Mouse (Mus musculus) lung, embryonic 14.5 days (tissue): ENCODE measurements around the gene Ripply1. TPM values are rescaled to one million over a fixed set of nuclear protein-coding genes. Genes with fewer than 3 reads are reported as not detected.
A peak's percentile ranks its signal among the peaks of the same experiment; 100 is the strongest.
"Not testable (repeated sequence)": the region's sequence is repeated elsewhere in the genome, so short reads cannot be mapped to it uniquely, and the experiment has no call there.

Experiments used
- ATAC-seq: fragments of 200-750 bp; cut with Nextera tagmentation; 2 replicates; pipeline ENCODE4 v1.8.0; 2017; ENCODE audit warnings: mild to moderate bottlenecking, moderate TSS enrichment, moderate library complexity; ENCODE audit not compliant: insufficient read depth
- DNase-seq: peaks from one replicate; pipeline ENCODE4 v3.0.0-alpha.2; 2015
- H3K27ac ChIP-seq: fragments of 300-500 bp; sonication (generic); 2 replicates; pipeline ENCODE4 v1.5.1; 2014; ENCODE audit warnings: low read depth, mild to moderate bottlenecking, moderate library complexity
- H3K27me3 ChIP-seq: fragments of 300-500 bp; sonication (generic); 2 replicates; pipeline ENCODE4 v1.6.1; 2014; ENCODE audit warnings: low read length, control low read depth; ENCODE audit not compliant: insufficient read depth
- H3K36me3 ChIP-seq: fragments of 300-500 bp; sonication (generic); 2 replicates; pipeline ENCODE4 v1.6.1; 2014; ENCODE audit warnings: control low read depth; ENCODE audit not compliant: insufficient read depth
- H3K4me1 ChIP-seq: fragments of 300-500 bp; sonication (generic); 2 replicates; pipeline ENCODE4 v1.6.1; 2014; ENCODE audit warnings: antibody characterized with exemption, control low read depth; ENCODE audit not compliant: insufficient read depth
- H3K4me2 ChIP-seq: fragments of 300-500 bp; sonication (generic); 2 replicates; pipeline ENCODE4 v1.6.1; 2014; ENCODE audit warnings: mild to moderate bottlenecking
- H3K4me3 ChIP-seq: fragments of 300-500 bp; sonication (generic); 2 replicates; pipeline ENCODE4 v1.5.1; 2014; ENCODE audit warnings: low read depth, low read length
- H3K9ac ChIP-seq: fragments of 300-500 bp; sonication (generic); 2 replicates; pipeline ENCODE4 v1.6.1; 2014
- H3K9me3 ChIP-seq: fragments of 300-500 bp; sonication (generic); 2 replicates; pipeline ENCODE4 v1.6.1; 2016; ENCODE audit warnings: low read depth, low read length, control low read depth
- CTCF ChIP-seq: IDR thresholded peaks from 2 replicates; pipeline ENCODE4 v1.5.1; 2016; ENCODE audit warnings: antibody characterized with exemption, low read depth
- WGBS: fragments of 180-500 bp; shearing (Covaris S2); extraction: QIAGEN DNeasy Blood & Tissue Kit; methylation state at CpG from one replicate; pipeline ENCODE4 v1.1.7; 2014; 5-methylcytosine and 5-hydroxymethylcytosine counted together
- polyA plus RNA-seq: library from polyadenylated mRNA; unstranded; fragments of >200 nt; fragmentation: Nextera tagmentation; extraction: Ambion mirVana; gene quantifications from 2 replicates; pipeline ENCODE4 v1.2.1, GENCODE M21; 2014

The Ripply1 gene
- polyA plus RNA-seq, 1 experiment from 2014 or later = not detected

- H3K4me1 ChIP-seq = no peaks in the 10 kb centered on the region
- H3K36me3 ChIP-seq = no peaks in the 10 kb centered on the region
- no peak overlapping the region for H3K9ac ChIP-seq
- no peak for ATAC-seq
- WGBS = 68% methylated on average over 2 of the region's 2 CpGs
- peak; percentile 60 for DNase-seq
- H3K27me3 ChIP-seq = no peaks in the 10 kb centered on the region
- no peaks in the 10 kb centered on the region for H3K9me3 ChIP-seq
- peak; percentile 50 for TF ChIP-seq CTCF
- no peak overlapping the region for H3K4me3 ChIP-seq
- H3K4me2 ChIP-seq = no peak overlapping the region
- H3K27ac ChIP-seq = no peak overlapping the region
Measured at GRCm38 (mm10) chrX:139762546-139762945, 19.6 kb downstream of the Ripply1 start.

GRCm38 (mm10) chrX:139758634-139759033 lies 23.5 kb downstream of the Ripply1 start:
- H3K9ac ChIP-seq, DNase-seq, H3K36me3 ChIP-seq, ATAC-seq, H3K4me3 ChIP-seq, H3K4me2 ChIP-seq, H3K4me1 ChIP-seq, H3K27me3 ChIP-seq, H3K27ac ChIP-seq, H3K9me3 ChIP-seq: not testable (repeated sequence)
- 66% methylated on average over 3 of the region's 3 CpGs for WGBS

GRCm38 (mm10) chrX:139751855-139752254 lies 30.3 kb downstream of the Ripply1 start:
- peak; percentile 67 for TF ChIP-seq CTCF
- Histone ChIP-seq H3K27ac (no peak overlapping the region), H3K27me3 (no peaks in the 10 kb centered on the region), H3K4me1 (no peaks in the 10 kb centered on the region), H3K4me3 (no peak overlapping the region), H3K9me3 (no peaks in the 10 kb centered on the region), H3K4me2 (no peak overlapping the region), H3K9ac (no peak overlapping the region), H3K36me3 (no peaks in the 10 kb centered on the region)
- DNase-seq = peak; percentile 73
- no peak for ATAC-seq
- 8% methylated on average over 1 of the region's 1 CpGs for WGBS

DNA sequence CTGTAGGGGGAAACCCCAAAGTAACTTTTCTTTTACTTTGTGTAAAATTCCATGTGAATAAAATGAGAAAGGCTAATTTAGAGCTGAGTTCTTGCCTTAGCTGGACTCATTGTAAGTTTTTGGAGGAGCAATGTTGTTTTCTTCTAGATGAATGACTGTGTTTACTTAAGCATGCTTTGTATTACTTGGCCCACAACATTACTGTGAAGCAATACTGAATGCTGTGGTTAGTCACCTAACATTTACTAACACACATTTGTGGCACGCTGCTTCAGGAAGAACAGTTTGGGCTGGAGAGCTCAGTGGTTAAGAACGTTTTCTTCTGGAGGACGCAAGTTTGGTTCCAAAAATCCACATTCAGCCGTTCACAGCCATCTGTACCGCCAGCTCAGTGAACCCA lies 45.1 kb downstream of the Ripply1 start:
- 86% methylated on average over 5 of the region's 5 CpGs for WGBS
- no peaks in the 10 kb centered on the region for H3K9me3 ChIP-seq
- DNase-seq (no peak), ATAC-seq (no peak)
- no peaks in the 10 kb centered on the region for H3K36me3 ChIP-seq
- no peak for TF ChIP-seq CTCF
- no peak overlapping the region for H3K27ac ChIP-seq
- H3K4me2 ChIP-seq = no peak overlapping the region
- H3K4me3 ChIP-seq = no peak overlapping the region
- H3K27me3 ChIP-seq = no peaks in the 10 kb centered on the region
- no peak overlapping the region for H3K9ac ChIP-seq
- H3K4me1 ChIP-seq = no peaks in the 10 kb centered on the region

DNA sequence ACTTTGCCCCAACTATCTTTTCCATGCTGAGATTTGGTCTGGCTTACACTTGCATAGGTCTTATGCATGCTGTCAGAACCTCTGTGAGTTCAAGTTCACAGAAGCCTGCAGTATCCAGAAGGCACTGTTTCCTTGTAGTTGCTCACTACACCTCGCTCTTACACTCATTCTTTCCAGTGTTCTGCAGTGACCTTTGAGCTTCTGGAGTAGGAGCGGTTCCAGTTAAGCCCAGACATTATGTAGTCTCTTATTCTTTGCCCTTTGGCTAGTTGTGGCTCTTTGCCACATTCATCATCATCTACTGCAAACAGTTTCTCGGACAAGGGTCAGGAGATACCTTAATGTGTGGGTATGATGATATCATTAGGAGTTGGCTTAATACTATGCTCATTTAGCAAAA lies 51.6 kb downstream of the Ripply1 start:
- no peak overlapping the region for H3K4me2 ChIP-seq
- 89% methylated on average over 3 of the region's 3 CpGs for WGBS

More for the DNA sequence above, 51.6 kb downstream of the Ripply1 start:
- Histone ChIP-seq H3K9me3 (no peaks in the 10 kb centered on the region), H3K36me3 (peaks cover 2% of the 10 kb centered on the region; the same call in 1 of the 2 replicates), H3K9ac (no peak overlapping the region), H3K4me3 (no peak overlapping the region), H3K27me3 (no peaks in the 10 kb centered on the region), H3K4me1 (no peaks in the 10 kb centered on the region), H3K27ac (no peak overlapping the region)
- ATAC-seq (no peak), DNase-seq (no peak)
- TF ChIP-seq CTCF = no peak

Other genes starting within 250 kb of the Ripply1 start
- gene Rnf128, start 219.0 kb downstream of the Ripply1 start, polyA plus RNA-seq = 3.1 and 3.4 TPM in 2 replicates
- gene Tbc1d8b, start 97.4 kb downstream of the Ripply1 start, polyA plus RNA-seq = 1.8 and 2.0 TPM in 2 replicates
- gene Gm15013, start 67.9 kb downstream of the Ripply1 start, polyA plus RNA-seq = 0.32 and 0.42 TPM in 2 replicates
- not detected in 2 replicates for gene Cldn2, start 18.5 kb upstream of the Ripply1 start, polyA plus RNA-seq
- 19.0 and 21.1 TPM in 2 replicates for gene Morc4, start 89.3 kb upstream of the Ripply1 start, polyA plus RNA-seq
- gene Rbm41, start 216.2 kb upstream of the Ripply1 start, polyA plus RNA-seq = 6.7 and 6.8 TPM in 2 replicates